Mouse (Mus musculus): Measurements from ENCODE around the gene Hrk.

Gene Hrk

GRCm38 (mm10) chr5:118205852-118206251 lies 41.4 kb downstream of the Hrk start:
- in situ Hi-C loops (cut with MboI; ENCODE audit: unreplicated experiment in 2 of 2) = loop anchor here in 1 of 2 experiments (25.0 kb wide), 1 partner anchor 694 kb away; no protein-coding TSS in a partner anchor

GRCm38 (mm10) chr5:118214012-118214411 lies 49.6 kb downstream of the Hrk start:
- in situ Hi-C loops (cut with MboI; ENCODE audit: unreplicated experiment in 2 of 2) = loop anchor here in 1 of 2 experiments (25.0 kb wide), 1 partner anchor 702 kb away; no protein-coding TSS in a partner anchor

- in situ Hi-C loops (cut with MboI; ENCODE audit: unreplicated experiment in 2 of 2) = loop anchor here in 1 of 2 experiments (25.0 kb wide), 1 partner anchor 702 kb away; no protein-coding TSS in a partner anchor
These were observed 50.1 kb downstream of the Hrk start for GRCm38 (mm10) chr5:118214418-118215154.

GRCm38 (mm10) chr5:118217410-118217809 lies 53.0 kb downstream of the Hrk start:
- in situ Hi-C loops (cut with MboI; ENCODE audit: unreplicated experiment in 2 of 2) = loop anchor here in 1 of 2 experiments (25.0 kb wide), 1 partner anchor 705 kb away; no protein-coding TSS in a partner anchor

- in situ Hi-C loops (cut with MboI; ENCODE audit: unreplicated experiment in 2 of 2) = loop anchor here in 1 of 2 experiments (25.0 kb wide), 1 partner anchor 711 kb away; no protein-coding TSS in a partner anchor
These were observed 58.8 kb downstream of the Hrk start for GRCm38 (mm10) chr5:118223142-118223757.

GRCm38 (mm10) chr5:118230071-118230611 lies 65.7 kb downstream of the Hrk start:
- in situ Hi-C loops (cut with MboI; ENCODE audit: unreplicated experiment in 2 of 2) = loop anchor here in 1 of 2 experiments (25.0 kb wide), 2 partner anchors 968 to 1882 kb away; partner anchors contain the start of gene Rbm19

GRCm38 (mm10) chr5:118236891-118237290 lies 72.4 kb downstream of the Hrk start:
- in situ Hi-C loops (cut with MboI; ENCODE audit: unreplicated experiment in 2 of 2) = loop anchor here in 1 of 2 experiments (25.0 kb wide), 2 partner anchors 975 to 1875 kb away; partner anchors contain the start of gene Rbm19

Measured in v-Abl transformed pro-B cells (cell line).